Mouse (Mus musculus): ENCODE results near the gene Prrc2c. TPM values are rescaled to one million over a fixed set of nuclear protein-coding genes. Genes with fewer than 3 reads are reported as not detected.
A peak's percentile ranks its signal among the peaks of the same experiment; 100 is the strongest.
"Not testable (repeated sequence)": the region's sequence is repeated elsewhere in the genome, so short reads cannot be mapped to it uniquely, and the experiment has no call there.

Gene Prrc2c
- polyA plus RNA-seq, 1 experiment from 2014 or later = 100 TPM

DNA sequence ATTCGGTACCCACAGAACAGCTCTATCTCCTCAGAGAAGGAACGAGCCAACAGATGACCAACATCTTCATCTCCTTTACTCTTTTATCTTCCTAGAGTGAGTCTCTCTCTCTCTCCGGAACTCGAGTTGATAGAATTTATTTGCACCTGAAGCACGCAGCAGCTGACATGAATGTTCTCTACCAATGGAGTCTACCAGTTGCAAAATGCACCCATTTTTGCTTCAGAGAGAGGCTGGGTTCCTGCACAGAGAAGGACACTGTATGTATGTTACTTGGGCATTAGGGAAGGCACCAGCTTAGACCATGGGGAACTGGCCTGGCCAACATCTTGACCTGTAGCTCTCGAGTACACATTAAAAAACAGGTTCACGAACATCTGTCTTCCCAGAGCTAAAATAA lies 82.2 kb downstream of the Prrc2c start, which contains the start of gene Myocos:
Gene Myocos, minus strand, starts transcription at position 101 of the 400 bp plus-strand sequence.
- no peak within 1 kb of the TSS for H3K27ac ChIP-seq
- 83% methylated on average over 7 of the region's 7 CpGs for WGBS
- DNase-seq (ENCODE audit: low spot score) = no peak

DNA sequence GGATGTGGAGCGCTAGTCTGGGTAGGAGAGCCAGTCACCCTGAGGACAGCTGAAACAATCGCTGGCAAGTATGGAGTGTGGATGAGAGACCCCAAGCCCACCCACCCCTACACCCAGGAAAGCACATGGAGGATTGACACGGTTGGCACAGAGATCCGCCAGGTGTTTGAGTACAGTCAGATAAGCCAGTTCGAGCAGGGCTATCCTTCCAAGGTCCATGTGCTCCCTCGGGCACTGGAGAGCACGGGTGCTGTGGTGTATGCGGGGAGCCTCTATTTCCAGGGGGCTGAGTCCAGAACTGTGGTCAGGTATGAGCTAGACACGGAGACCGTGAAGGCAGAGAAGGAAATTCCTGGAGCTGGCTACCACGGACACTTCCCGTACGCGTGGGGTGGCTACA lies 91.9 kb downstream of the Prrc2c start:
- Histone ChIP-seq H3K27ac (no peak overlapping the region), H3K4me1 (no peaks in the 10 kb centered on the region), H3K27me3 (ENCODE audit: insufficient read depth, poor library complexity, severe bottlenecking) (no peaks in the 10 kb centered on the region), H3K36me3 (no peaks in the 10 kb centered on the region), H3K9me3 (no peaks in the 10 kb centered on the region), H3K4me3 (no peak overlapping the region)
- peak; percentile 71 for DNase-seq (ENCODE audit: low spot score)
- WGBS = 90% methylated on average over 14 of the region's 14 CpGs

More for the DNA sequence above, 82.2 kb downstream of the Prrc2c start, which contains the start of gene Myocos:
- Histone ChIP-seq H3K36me3 (no peaks in the 10 kb centered on the region), H3K27me3 (ENCODE audit: insufficient read depth, poor library complexity, severe bottlenecking) (no peaks in the 10 kb centered on the region), H3K4me3 (no peak within 1 kb of the TSS), H3K4me1 (no peaks in the 10 kb centered on the region), H3K9me3 (no peaks in the 10 kb centered on the region)

DNA sequence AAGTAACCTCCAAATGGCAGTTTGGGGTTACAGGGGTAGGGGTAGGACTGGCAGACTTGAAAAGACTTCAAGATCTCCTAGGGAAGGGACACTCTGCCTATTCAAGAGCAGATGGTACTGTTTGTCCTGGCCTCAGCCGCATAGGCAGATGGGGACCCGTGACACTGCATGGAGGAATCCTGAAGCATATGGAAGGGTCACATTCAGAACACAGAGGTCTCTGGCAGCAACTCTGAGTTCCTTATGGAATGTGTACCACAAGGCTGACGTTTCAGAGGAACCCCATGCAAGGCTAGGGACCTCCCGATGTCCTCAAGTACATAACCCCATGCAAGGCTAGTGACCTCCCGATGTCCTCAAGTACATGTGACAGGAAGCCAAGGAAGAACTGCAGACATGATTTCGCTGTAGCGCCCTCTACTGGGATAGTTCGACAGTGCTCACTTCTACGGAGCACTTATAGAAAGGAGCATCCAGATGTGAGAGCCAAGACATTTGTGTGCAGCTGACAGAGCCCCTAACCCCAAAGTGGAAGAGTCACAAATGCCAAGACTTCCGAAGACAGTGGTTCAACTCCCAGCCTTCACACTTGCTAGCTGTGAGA lies 94.2 kb downstream of the Prrc2c start:
- no peaks in the 10 kb centered on the region for H3K36me3 ChIP-seq
- no peaks in the 10 kb centered on the region for H3K27me3 ChIP-seq (ENCODE audit: insufficient read depth, poor library complexity, severe bottlenecking)
- no peaks in the 10 kb centered on the region for H3K9me3 ChIP-seq
- no peak overlapping the region for H3K4me3 ChIP-seq
- peak; percentile 73 for DNase-seq (ENCODE audit: low spot score)
- no peaks in the 10 kb centered on the region for H3K4me1 ChIP-seq
- no peak overlapping the region for H3K27ac ChIP-seq
- 78% methylated on average over 10 of the region's 10 CpGs for WGBS

DNA sequence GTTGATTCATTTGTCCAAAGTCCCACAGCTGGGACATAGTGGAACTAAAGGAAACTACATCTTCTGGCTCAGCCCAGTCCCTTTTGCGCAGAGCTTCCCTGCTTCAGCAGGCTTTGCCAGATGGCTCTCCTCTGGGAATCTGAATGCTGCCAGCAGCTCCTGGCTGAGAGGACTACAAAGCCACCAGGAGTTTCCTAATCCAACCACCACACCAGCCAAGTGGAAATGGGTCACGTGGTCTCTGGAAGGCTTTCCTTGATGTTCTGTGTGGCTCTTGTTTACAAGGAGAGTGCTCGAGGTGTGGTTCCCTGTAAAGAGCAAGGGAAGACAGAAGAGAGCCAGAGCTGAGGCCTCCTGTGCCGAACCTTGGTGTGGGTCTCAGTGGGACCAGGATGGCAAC lies 96.6 kb downstream of the Prrc2c start:
- H3K27me3 ChIP-seq (ENCODE audit: insufficient read depth, poor library complexity, severe bottlenecking) = no peaks in the 10 kb centered on the region
- 41% methylated on average over 4 of the region's 4 CpGs for WGBS
- no peaks in the 10 kb centered on the region for H3K36me3 ChIP-seq
- H3K27ac ChIP-seq = no peak overlapping the region
- peak; percentile 68 for DNase-seq (ENCODE audit: low spot score)
- no peak overlapping the region for H3K4me3 ChIP-seq
- no peaks in the 10 kb centered on the region for H3K9me3 ChIP-seq
- no peaks in the 10 kb centered on the region for H3K4me1 ChIP-seq

DNA sequence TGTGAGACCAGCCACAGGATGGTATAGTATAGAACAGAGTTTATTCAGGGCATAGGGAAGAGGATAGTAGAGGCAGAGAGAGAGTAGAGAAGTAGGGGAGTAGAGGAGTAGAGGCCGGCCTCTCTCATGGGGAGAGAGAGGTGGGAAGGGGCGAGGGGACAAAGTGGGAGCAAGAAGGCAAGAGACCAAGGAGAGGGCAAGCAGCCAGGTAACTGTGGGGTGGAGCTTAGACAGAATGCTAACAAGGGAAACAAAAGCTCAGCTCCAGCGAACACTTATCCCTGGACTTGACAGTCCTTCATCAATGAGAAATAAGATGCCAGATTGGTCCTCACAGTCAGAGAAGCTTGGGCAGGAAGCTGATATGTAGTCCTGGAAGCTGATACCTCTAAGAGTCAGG lies 97.8 kb downstream of the Prrc2c start:
- H3K9me3 ChIP-seq = no peaks in the 10 kb centered on the region
- H3K27me3 ChIP-seq (ENCODE audit: insufficient read depth, poor library complexity, severe bottlenecking) = no peaks in the 10 kb centered on the region
- DNase-seq (ENCODE audit: low spot score) = peak; percentile 41
- H3K4me1 ChIP-seq = no peaks in the 10 kb centered on the region
- 77% methylated on average over 3 of the region's 3 CpGs for WGBS
- H3K4me3 ChIP-seq = no peak overlapping the region
- H3K27ac ChIP-seq = no peak overlapping the region
- no peaks in the 10 kb centered on the region for H3K36me3 ChIP-seq

DNA sequence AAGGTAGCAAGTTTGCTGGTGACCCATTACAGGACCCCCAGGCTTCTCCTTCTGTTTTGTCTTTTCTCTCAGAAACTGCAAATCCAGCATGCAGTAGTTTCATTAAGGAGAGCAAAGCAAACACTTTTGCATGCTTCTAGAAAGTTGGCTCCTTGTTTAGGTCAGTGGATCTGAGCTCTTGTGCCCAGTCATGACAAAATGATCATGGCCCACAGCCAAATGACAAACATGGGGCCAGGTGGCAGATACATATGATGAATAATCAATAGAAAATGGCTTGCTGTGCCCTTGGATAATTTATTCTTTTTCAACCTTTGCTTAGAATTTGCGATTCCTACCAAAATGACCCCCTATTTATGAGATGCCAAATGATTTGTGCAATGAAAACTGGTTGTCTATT lies 100.5 kb downstream of the Prrc2c start:
- H3K27me3 ChIP-seq (ENCODE audit: insufficient read depth, poor library complexity, severe bottlenecking) = no peaks in the 10 kb centered on the region
- H3K9me3 ChIP-seq = no peaks in the 10 kb centered on the region
- no peak overlapping the region for H3K27ac ChIP-seq
- 87% methylated on average over 1 of the region's 1 CpGs for WGBS
- H3K4me3 ChIP-seq = no peak overlapping the region
- H3K4me1 ChIP-seq = no peaks in the 10 kb centered on the region
- no peaks in the 10 kb centered on the region for H3K36me3 ChIP-seq
- peak; percentile 10 for DNase-seq (ENCODE audit: low spot score)

DNA sequence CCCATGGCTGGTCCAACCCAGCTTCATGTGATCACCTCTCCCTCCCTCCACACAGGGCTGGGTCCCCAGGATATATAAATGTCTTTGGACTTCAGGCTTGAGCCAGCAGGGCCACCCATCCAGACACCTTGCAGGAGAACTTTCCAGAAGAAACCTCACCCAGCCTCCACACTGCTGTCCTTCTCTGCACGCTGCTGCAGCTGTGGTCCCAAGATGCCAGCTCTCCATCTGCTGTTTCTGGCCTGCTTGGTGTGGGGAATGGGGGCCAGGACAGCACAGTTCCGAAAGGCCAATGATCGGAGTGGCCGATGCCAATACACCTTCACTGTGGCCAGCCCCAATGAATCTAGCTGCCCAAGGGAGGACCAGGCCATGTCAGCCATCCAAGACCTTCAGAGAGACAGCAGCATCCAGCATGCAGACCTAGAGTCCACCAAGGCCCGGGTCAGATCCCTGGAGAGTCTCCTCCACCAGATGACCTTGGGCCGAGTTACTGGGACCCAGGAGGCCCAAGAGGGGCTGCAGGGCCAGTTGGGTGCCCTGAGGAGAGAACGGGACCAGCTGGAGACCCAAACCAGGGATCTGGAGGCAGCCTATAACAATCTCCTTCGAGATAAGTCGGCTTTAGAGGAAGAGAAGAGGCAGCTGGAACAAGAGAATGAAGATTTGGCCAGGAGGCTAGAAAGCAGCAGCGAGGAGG lies 101.2 kb downstream of the Prrc2c start, which contains the start of gene Myoc:
Gene Myoc, plus strand, starts transcription at position 105 of the 700 bp plus-strand sequence.
- H3K27me3 ChIP-seq (ENCODE audit: insufficient read depth, poor library complexity, severe bottlenecking) = no peaks in the 10 kb centered on the region
- H3K4me1 ChIP-seq = no peaks in the 10 kb centered on the region
- H3K27ac ChIP-seq = no peak within 1 kb of the TSS
- no peaks in the 10 kb centered on the region for H3K9me3 ChIP-seq
- H3K36me3 ChIP-seq = no peaks in the 10 kb centered on the region
- peak; percentile 61 for DNase-seq (ENCODE audit: low spot score)
- H3K4me3 ChIP-seq = no peak within 1 kb of the TSS
- 78% methylated on average over 10 of the region's 10 CpGs for WGBS

DNA sequence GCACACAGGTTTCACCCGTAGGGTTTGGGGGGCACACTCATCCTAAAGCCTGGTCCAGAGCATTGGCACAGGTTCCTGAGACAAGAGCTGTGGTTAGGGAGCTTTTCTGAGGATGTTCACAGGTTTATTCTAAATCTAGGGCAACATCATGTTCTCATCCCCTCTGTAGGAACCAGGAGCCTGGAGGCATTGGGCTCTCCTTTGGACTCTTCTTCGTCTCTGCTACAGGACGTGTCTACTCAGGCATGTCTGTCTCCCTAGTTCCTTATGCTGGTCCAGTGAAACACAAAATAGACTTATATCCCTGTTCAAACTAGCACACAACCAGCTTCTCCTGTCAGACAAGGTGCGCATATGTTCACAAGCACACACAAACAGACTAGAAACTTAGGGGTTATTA lies 101.8 kb downstream of the Prrc2c start:
- peak; percentile 4 for DNase-seq (ENCODE audit: low spot score)
- no peaks in the 10 kb centered on the region for H3K9me3 ChIP-seq
- no peaks in the 10 kb centered on the region for H3K27me3 ChIP-seq (ENCODE audit: insufficient read depth, poor library complexity, severe bottlenecking)

DNA sequence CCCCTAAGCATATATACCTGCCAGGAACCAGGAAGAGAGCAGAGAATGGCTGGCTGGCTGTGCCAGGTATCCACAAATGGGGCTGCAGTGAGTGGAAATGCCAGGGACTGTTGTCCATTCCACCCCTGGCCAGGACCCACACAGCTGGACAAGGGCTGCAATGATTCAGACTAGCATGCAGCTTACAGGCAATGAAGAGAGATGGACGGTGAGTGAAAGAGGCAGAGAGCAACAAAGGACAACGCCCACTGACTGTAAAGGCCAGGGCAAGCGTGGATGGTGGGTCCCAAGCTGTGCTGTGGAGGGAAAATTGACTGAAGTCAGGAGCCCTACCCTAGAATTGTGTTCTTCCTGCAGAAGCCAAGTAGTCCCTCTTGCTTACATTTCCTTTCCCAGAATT lies 103.8 kb downstream of the Prrc2c start:
- H3K36me3 ChIP-seq = no peaks in the 10 kb centered on the region
- H3K4me1 ChIP-seq = no peaks in the 10 kb centered on the region
- H3K4me3 ChIP-seq = no peak overlapping the region
- H3K27me3 ChIP-seq (ENCODE audit: insufficient read depth, poor library complexity, severe bottlenecking) = no peaks in the 10 kb centered on the region
- 84% methylated on average over 3 of the region's 3 CpGs for WGBS
- DNase-seq (ENCODE audit: low spot score) = peak; percentile 58
- H3K9me3 ChIP-seq = no peaks in the 10 kb centered on the region; the same call in 1 of the 2 replicates
- no peak overlapping the region for H3K27ac ChIP-seq

More for the DNA sequence above, 101.8 kb downstream of the Prrc2c start:
- Histone ChIP-seq H3K4me1 (no peaks in the 10 kb centered on the region), H3K27ac (no peak overlapping the region), H3K36me3 (no peaks in the 10 kb centered on the region), H3K4me3 (no peak overlapping the region)
- 84% methylated on average over 4 of the region's 4 CpGs for WGBS

DNA sequence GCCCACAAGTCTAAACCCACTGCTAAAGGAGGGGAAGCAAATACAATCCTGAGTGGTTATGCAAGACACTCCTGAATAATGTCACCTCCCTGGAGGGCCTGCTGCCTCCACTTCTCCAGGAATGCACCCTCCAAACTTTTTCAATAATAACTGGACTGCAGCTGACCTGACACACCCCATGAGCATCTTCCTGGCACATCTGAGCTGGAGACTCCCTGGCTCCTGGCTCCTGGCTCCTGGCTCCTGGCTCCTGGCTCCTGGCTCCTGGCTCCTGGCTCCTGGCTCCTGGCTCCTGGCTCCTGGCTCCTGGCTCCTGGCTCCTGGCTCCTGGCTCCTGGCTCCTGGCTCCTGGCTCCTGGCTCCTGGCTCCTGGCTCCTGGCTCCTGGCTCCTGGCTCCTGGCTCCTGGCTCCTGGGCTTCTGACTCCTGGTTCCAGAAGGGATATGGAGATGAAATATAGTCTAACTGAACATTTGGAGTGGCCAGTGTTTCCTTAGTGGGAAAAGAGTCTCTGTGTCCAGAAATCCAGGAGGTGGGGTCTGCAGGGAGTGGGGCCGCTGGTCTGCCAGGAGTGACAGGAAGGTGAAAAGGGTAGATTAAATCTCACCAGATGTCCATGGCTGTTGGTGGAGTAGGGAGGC lies 104.9 kb downstream of the Prrc2c start:
- not testable (repeated sequence) for H3K27ac ChIP-seq; H3K4me1 ChIP-seq; H3K27me3 ChIP-seq (ENCODE audit: insufficient read depth, poor library complexity, severe bottlenecking); H3K36me3 ChIP-seq; H3K9me3 ChIP-seq; H3K4me3 ChIP-seq
- WGBS = 42% methylated on average over 1 of the region's 1 CpGs
- peak; percentile 50 for DNase-seq (ENCODE audit: low spot score)

DNA sequence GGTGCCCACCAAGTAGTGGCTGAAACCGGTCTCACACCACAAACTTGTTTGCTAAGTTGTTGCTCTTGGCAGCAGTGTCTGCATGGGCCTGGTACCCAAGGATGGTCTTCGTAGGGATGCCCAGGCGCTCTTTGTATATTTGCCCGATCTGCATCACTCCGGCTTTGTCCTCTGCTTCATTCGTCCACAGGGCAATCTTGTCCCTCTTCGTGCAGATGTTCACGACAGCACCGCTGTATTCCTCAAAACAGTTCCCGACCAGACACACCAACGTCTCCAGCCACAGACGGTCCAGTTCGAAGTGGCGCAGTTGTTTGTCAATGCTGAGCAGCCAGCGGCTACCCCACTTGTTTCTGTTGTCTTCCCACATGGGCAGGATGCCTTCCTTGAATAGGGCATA lies 112.0 kb downstream of the Prrc2c start:
- H3K4me3 ChIP-seq; H3K36me3 ChIP-seq; H3K27ac ChIP-seq; H3K27me3 ChIP-seq (ENCODE audit: insufficient read depth, poor library complexity, severe bottlenecking); H3K9me3 ChIP-seq: not testable (repeated sequence)
- DNase-seq (ENCODE audit: low spot score) = peak; percentile 63
- peaks cover 10% of the 10 kb centered on the region for H3K4me1 ChIP-seq
- 90% methylated on average over 15 of the region's 15 CpGs for WGBS

DNA sequence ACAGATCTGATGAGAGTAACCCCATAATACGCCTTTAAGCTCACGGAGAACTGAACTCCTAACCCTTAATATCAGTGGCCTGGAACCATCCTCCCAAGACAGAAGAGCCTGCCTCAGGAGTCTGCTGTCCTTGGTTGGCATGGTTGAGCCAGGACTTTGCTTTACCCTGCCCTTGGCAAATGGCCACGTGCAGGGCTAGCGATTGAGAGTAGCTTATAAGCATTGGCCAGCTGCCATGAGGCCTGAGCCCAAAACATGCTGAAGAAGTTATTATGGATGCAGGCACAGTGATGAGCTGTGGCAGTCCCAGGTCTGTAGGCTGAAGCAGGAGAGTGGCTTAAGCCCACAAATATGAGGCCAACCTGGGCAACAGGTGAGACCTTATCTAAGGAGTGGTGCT lies 112.5 kb downstream of the Prrc2c start:
- 85% methylated on average over 4 of the region's 4 CpGs for WGBS
- DNase-seq (ENCODE audit: low spot score) = peak; percentile 56
- H3K4me1 ChIP-seq = peaks cover 10% of the 10 kb centered on the region
- not testable (repeated sequence) for H3K27me3 ChIP-seq (ENCODE audit: insufficient read depth, poor library complexity, severe bottlenecking); H3K9me3 ChIP-seq; H3K4me3 ChIP-seq; H3K27ac ChIP-seq; H3K36me3 ChIP-seq

DNA sequence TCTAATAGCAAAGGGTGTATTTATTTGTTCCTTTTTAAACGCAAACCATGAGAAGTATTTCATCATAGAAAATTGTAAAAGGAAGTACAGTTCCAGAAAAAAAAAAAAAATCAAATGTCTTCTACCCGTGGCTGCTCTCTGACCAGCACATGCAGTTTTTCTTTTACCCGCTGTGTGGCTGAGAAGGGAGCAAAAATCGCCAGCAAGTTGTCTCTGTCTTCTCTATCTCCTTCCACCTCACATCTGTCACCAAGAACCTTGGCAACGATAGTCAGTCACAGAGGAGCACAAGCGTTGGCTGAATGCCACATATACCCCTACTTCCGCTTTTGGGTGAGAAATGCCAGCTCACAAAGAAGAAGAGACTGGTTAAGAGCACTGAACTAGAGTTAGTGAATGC lies 115.1 kb downstream of the Prrc2c start:
- Histone ChIP-seq H3K9me3 (no peaks in the 10 kb centered on the region), H3K4me1 (peaks cover 10% of the 10 kb centered on the region), H3K27me3 (ENCODE audit: insufficient read depth, poor library complexity, severe bottlenecking) (no peaks in the 10 kb centered on the region), H3K4me3 (no peak overlapping the region), H3K36me3 (no peaks in the 10 kb centered on the region), H3K27ac (no peak overlapping the region)
- WGBS = 43% methylated on average over 7 of the region's 7 CpGs
- peak; percentile 36 for DNase-seq (ENCODE audit: low spot score)
